Mouse (Mus musculus) midbrain, embryonic 10.5 days (tissue): ENCODE data around the gene Rfx5. TPM values are rescaled to one million over a fixed set of nuclear protein-coding genes. Genes with fewer than 3 reads are reported as not detected.
A peak's percentile ranks its signal among the peaks of the same experiment; 100 is the strongest.

ENCODE experiments used
- DNase-seq: peaks from one replicate; pipeline ENCODE4 v3.0.0-alpha.2; 2017; ENCODE audit warnings: low spot score
- H3K27ac ChIP-seq: fragments of 300-500 bp; sonication (generic); replicated peaks from 2 replicates; pipeline ENCODE4 v1.5.1; 2016; ENCODE audit warnings: mild to moderate bottlenecking
- H3K27me3 ChIP-seq: fragments of 300-500 bp; sonication (generic); 2 replicates; pipeline ENCODE4 v1.6.1; 2016; ENCODE audit warnings: low read depth, mild to moderate bottlenecking; ENCODE audit not compliant: poor library complexity, severe bottlenecking
- H3K36me3 ChIP-seq: fragments of 300-500 bp; sonication (generic); 2 replicates; pipeline ENCODE4 v1.6.1; 2016; ENCODE audit warnings: mild to moderate bottlenecking, moderate library complexity
- H3K4me1 ChIP-seq: fragments of 300-500 bp; sonication (generic); 2 replicates; pipeline ENCODE4 v1.6.1; 2016
- H3K4me3 ChIP-seq: fragments of 300-500 bp; sonication (generic); 2 replicates; pipeline ENCODE4 v1.5.1; 2016; ENCODE audit warnings: mild to moderate bottlenecking, moderate library complexity
- H3K9me3 ChIP-seq: fragments of 300-500 bp; sonication (generic); replicated peaks from 2 replicates; pipeline ENCODE4 v1.6.1; 2016; ENCODE audit warnings: mild to moderate bottlenecking
- WGBS: fragments of 180-500 bp; shearing (Covaris S2); methylation state at CpG from one replicate; pipeline ENCODE4 v1.1.7; 2016; 5-methylcytosine and 5-hydroxymethylcytosine counted together
- polyA plus RNA-seq: library from polyadenylated mRNA; unstranded; fragments of >200 nt; fragmentation: Nextera tagmentation; extraction: Ambion mirVana; gene quantifications from 2 replicates; pipeline ENCODE4 v1.2.1, GENCODE M21; 2016

The Rfx5 gene
- polyA plus RNA-seq, 1 experiment from 2014 or later, result 4.9 TPM

- Histone ChIP-seq H3K4me1 (peaks cover 21% of the 10 kb centered on the region), H3K36me3 (peaks cover 18% of the 10 kb centered on the region), H3K27ac (peak within 1 kb of the TSS; percentile 97), H3K4me3 (peak within 1 kb of the TSS; percentile 93), H3K27me3 (no peaks in the 10 kb centered on the region), H3K9me3 (no peaks in the 10 kb centered on the region)
- DNase-seq, result peak; percentile 92
- under 1% methylated on average over 57 of the region's 57 CpGs for WGBS
Measured at GRCm38 (mm10) chr3:94974528-94975422, 20.9 kb downstream of the Rfx5 start, which contains the start of gene Pi4kb. Gene Pi4kb (plus strand): TSS chr3:94974731.

- Histone ChIP-seq H3K27me3 (no peaks in the 10 kb centered on the region), H3K9me3 (no peaks in the 10 kb centered on the region), H3K4me1 (peaks cover 4% of the 10 kb centered on the region), H3K27ac (no peak overlapping the region), H3K4me3 (no peak overlapping the region), H3K36me3 (peaks cover 82% of the 10 kb centered on the region)
- 90% methylated on average over 11 of the region's 11 CpGs for WGBS
- no peak for DNase-seq
Measured at GRCm38 (mm10) chr3:94984312-94984711, 30.4 kb downstream of the Rfx5 start.

GRCm38 (mm10) chr3:94985513-94985912 is 31.6 kb downstream of the Rfx5 start:
- WGBS, result 93% methylated on average over 2 of the region's 2 CpGs
- no peaks in the 10 kb centered on the region for H3K27me3 ChIP-seq

GRCm38 (mm10) chr3:94987578-94987977 is 33.7 kb downstream of the Rfx5 start:
- DNase-seq, result no peak
- Histone ChIP-seq H3K27me3 (no peaks in the 10 kb centered on the region), H3K27ac (no peak overlapping the region), H3K4me1 (peaks cover 5% of the 10 kb centered on the region), H3K4me3 (no peak overlapping the region), H3K9me3 (no peaks in the 10 kb centered on the region), H3K36me3 (peaks cover 76% of the 10 kb centered on the region)

More at GRCm38 (mm10) chr3:94985513-94985912, 31.6 kb downstream of the Rfx5 start:
- no peak overlapping the region for H3K27ac ChIP-seq
- peaks cover 81% of the 10 kb centered on the region for H3K36me3 ChIP-seq
- no peak overlapping the region for H3K4me3 ChIP-seq
- no peaks in the 10 kb centered on the region for H3K9me3 ChIP-seq
- H3K4me1 ChIP-seq, result peaks cover 5% of the 10 kb centered on the region
- DNase-seq, result no peak

- H3K4me3 ChIP-seq, result no peak overlapping the region
- H3K36me3 ChIP-seq, result peaks cover 80% of the 10 kb centered on the region
- DNase-seq, result no peak
- WGBS, result 62% methylated on average over 9 of the region's 9 CpGs
- H3K4me1 ChIP-seq, result peaks cover 5% of the 10 kb centered on the region
- no peak overlapping the region for H3K27ac ChIP-seq
- no peaks in the 10 kb centered on the region for H3K27me3 ChIP-seq
- H3K9me3 ChIP-seq, result no peaks in the 10 kb centered on the region
Measured at GRCm38 (mm10) chr3:94989159-94989761, 35.4 kb downstream of the Rfx5 start.

- no peaks in the 10 kb centered on the region for H3K9me3 ChIP-seq
- H3K36me3 ChIP-seq, result peaks cover 99% of the 10 kb centered on the region
- peak; percentile 70 for DNase-seq
- no peak overlapping the region for H3K4me3 ChIP-seq
- H3K27me3 ChIP-seq, result no peaks in the 10 kb centered on the region
- no peak overlapping the region for H3K27ac ChIP-seq
- no peaks in the 10 kb centered on the region for H3K4me1 ChIP-seq
- 38% methylated on average over 2 of the region's 2 CpGs for WGBS
Measured at GRCm38 (mm10) chr3:94996946-94997345, 43.1 kb downstream of the Rfx5 start.

- 90% methylated on average over 4 of the region's 4 CpGs for WGBS
- H3K27ac ChIP-seq, result no peak overlapping the region; the same call in 1 of the 2 replicates
- H3K36me3 ChIP-seq, result peaks cover 97% of the 10 kb centered on the region
- peaks cover 16% of the 10 kb centered on the region for H3K4me1 ChIP-seq
- H3K27me3 ChIP-seq, result no peaks in the 10 kb centered on the region
- H3K4me3 ChIP-seq, result no peak overlapping the region
- no peak for DNase-seq
- H3K9me3 ChIP-seq, result no peaks in the 10 kb centered on the region
Measured at GRCm38 (mm10) chr3:95002569-95002968, 48.7 kb downstream of the Rfx5 start.

GRCm38 (mm10) chr3:95003273-95003672 is 49.4 kb downstream of the Rfx5 start:
- H3K36me3 ChIP-seq, result peaks cover 98% of the 10 kb centered on the region

GRCm38 (mm10) chr3:95005651-95006050 is 51.8 kb downstream of the Rfx5 start:
- Histone ChIP-seq H3K4me3 (no peak overlapping the region), H3K27me3 (no peaks in the 10 kb centered on the region), H3K9me3 (no peaks in the 10 kb centered on the region), H3K36me3 (peaks cover 98% of the 10 kb centered on the region), H3K27ac (no peak overlapping the region), H3K4me1 (peaks cover 27% of the 10 kb centered on the region)
- 95% methylated on average over 3 of the region's 3 CpGs for WGBS
- DNase-seq, result no peak

More at GRCm38 (mm10) chr3:95003273-95003672, 49.4 kb downstream of the Rfx5 start:
- no peaks in the 10 kb centered on the region for H3K9me3 ChIP-seq
- H3K4me1 ChIP-seq, result peaks cover 23% of the 10 kb centered on the region
- H3K27ac ChIP-seq, result no peak overlapping the region
- DNase-seq, result no peak
- H3K4me3 ChIP-seq, result no peak overlapping the region
- H3K27me3 ChIP-seq, result no peaks in the 10 kb centered on the region

- Histone ChIP-seq H3K4me3 (no peak overlapping the region), H3K9me3 (no peaks in the 10 kb centered on the region), H3K4me1 (peaks cover 27% of the 10 kb centered on the region), H3K27me3 (no peaks in the 10 kb centered on the region), H3K27ac (peak overlapping the region; percentile 43; the same call in 1 of the 2 replicates), H3K36me3 (peaks cover 98% of the 10 kb centered on the region)
- DNase-seq, result no peak
- 87% methylated on average over 9 of the region's 9 CpGs for WGBS
Measured at GRCm38 (mm10) chr3:95007706-95008105, 53.8 kb downstream of the Rfx5 start.

- H3K27ac ChIP-seq, result no peak overlapping the region
- no peaks in the 10 kb centered on the region for H3K27me3 ChIP-seq
- peaks cover 46% of the 10 kb centered on the region for H3K4me1 ChIP-seq
- H3K36me3 ChIP-seq, result peaks cover 77% of the 10 kb centered on the region
- H3K9me3 ChIP-seq, result no peaks in the 10 kb centered on the region
- WGBS, result 88% methylated on average over 7 of the region's 7 CpGs
- no peak for DNase-seq
- no peak overlapping the region for H3K4me3 ChIP-seq
Measured at GRCm38 (mm10) chr3:95010396-95010795, 56.5 kb downstream of the Rfx5 start.
